Mouse (Mus musculus) frontal cortex, adult 2 months (tissue): ENCODE measurements at regions not wholly inside any gene's neighbourhood (a gene's known extent, or its start where the extent isn't known, plus 50 kb on each side); places are given as distances from the start of the nearest gene placed in this dataset.
"Not testable (repeated sequence)": the region's sequence is repeated elsewhere in the genome, so short reads cannot be mapped to it uniquely, and the experiment has no call there.

Experiments
- DNase-seq, 2 experiments: peaks; one replicate each; pipeline ENCODE4 v3.0.0; 2022; ENCODE audit warnings: low spot score in 1 of 2; ENCODE audit errors: extremely low spot score in 1 of 2

GRCm38 (mm10) chr11:16559001-16559699 lies 50.9 kb upstream of the Sec61g start:
- no peak for DNase-seq

DNA sequence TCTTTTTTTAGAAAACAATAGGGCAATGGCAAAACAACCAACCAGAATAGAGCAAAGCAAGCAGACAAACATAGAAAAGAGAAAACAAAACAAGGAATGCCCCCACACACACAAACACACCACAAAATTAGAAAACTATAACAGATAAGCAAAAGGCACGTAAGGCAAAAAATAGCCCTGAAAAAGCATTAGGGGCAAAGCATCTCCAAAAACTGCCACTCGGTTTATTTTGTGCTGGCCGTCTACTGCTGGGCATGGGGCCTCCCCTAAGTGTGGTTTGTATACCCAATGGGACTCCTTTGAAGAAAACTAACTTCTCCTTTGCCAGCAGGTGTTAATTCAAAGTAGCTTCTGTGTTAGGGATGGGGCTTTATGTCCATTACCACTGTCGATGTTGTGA lies 53.4 kb upstream of the Sec61g start:
- no peak for DNase-seq

DNA sequence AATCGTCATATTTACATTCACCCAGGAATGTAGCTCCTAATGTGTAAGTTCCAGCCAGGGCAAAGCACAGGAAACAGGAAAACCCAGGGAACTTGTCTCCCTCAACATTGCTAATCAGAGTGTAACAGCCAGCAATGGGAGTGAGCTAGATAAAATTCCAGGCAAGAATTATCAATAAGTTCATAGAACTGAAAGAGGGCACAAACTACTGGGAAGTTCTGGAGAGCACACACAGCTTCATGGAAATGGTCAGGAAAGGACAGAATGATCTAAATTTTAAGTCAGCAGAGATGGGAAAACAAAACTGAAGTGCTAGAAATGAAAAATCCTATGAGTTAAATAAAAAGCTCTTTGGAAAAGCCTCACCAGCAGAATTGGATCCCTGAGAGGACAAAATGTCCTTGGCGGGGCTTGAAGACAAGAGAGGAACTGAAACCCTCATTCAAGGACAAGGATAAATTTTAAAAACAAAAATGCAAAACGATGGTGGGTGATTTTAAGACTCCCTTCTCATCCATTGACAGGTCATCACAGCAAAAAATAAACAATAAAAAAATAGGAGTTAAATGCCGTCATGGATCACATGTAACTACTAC lies 80.9 kb upstream of the Sec61g start:
- DNase-seq = no peak

DNA sequence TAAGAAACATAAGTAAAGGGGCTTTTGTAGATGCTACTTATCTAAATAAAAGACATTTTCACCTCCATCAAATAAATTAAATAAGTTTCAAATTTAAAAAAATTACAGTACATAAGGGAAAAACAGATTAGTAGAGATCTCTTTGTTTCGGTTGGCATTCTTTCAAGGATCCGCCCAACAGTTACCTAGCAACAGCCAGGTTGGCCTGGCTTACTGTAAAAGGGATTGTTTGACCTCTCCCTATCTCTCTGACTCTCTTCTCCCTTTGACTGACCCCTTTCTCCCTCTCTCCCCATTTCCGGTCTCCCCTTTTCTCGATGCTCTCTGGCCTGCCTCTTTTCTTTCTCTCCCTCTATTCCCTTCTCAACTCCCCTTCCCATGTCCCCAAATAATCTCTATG lies 82.3 kb upstream of the Sec61g start:
- DNase-seq = no peak

DNA sequence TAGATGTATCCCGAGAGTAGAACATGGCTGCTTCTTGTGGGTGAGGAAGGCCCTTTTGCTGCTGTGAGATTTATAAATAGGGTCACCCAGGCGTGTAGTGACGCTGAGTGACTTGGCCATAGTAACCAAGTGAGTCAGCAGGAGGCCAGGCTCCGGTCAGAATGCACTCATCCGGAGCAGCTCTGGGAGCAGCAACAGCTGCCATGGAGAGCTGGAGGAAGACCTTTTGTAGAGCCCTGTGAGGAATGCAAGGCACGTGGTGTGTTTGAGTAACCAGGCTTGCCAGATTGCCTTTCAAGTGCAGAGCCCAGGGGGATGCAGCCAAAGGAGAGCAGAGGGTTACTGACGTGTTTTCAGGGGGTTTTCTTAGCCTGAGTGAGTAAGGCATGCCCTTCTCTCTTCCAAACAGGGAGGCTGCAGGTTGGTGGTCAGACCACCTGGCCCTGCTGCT lies 83.2 kb upstream of the Sec61g start:
- DNase-seq = peak; percentile 56

DNA sequence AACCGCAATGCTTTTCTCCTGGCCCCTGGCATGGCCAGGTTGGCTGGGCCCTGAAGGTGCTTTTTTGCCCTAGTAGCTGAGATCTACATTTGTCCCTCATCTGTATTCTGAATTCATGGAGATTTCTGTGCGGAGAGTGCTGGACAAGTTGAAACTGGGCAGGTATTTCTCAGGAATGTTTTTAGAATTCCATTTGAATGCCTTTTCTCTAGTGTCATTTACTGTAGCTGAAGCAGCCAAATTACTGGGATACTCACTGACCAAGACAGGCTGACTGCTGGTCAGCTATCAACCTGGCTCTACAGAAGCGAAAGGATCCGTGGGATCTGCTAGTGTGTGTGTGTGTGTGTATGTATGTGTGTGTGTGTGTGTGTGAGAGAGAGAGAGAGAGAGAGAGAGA lies 83.7 kb upstream of the Sec61g start:
- DNase-seq = no peak

DNA sequence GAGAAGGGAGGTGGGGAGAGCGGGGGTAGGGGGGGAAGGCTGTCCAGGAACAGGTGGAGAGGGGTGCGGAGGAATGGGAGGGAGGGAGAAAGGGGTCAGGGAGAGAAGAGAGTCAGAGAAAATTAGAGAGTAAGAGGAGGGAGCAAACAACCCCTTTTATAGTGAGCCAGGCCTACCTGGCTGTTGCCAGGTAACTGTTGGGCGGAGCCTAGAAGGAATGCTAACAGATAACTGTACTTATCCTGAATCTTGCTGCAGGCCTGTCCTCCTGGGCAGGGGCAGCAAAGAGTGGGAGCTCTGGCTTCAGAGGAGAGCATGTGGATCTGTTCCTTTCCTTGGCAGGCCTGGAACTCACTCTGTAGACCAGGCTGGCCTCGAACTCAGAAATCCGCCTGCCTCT lies 84.5 kb upstream of the Sec61g start:
- no peak for DNase-seq

- no peak for DNase-seq
Measured at GRCm38 (mm10) chr11:16594832-16595231, 86.5 kb upstream of the Sec61g start.

- DNase-seq = peak in 1 of 2 experiments; percentile 13
Measured at GRCm38 (mm10) chr11:16597038-16597830, 89.0 kb upstream of the Sec61g start.

DNA sequence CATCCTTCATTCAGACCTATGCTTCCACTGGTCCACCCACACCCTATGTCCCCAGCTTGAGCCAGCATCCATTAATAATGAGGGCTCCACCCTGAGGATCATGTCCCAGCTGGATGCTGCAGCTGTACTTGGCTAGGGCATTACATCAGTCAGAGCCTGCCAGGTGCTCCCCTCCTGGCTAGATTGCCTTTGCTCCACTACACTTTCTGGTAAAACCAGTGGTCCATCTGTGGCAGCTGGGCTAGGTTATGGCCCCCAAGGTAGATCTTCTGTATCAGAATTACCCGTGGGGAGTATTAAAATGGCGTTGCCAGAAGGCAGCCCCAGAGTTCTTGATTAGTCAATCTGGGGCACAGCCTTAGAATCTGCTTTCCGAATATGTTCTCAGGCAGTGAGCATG lies 94.7 kb upstream of the Sec61g start:
- DNase-seq = no peak

- no peak for DNase-seq
Measured at GRCm38 (mm10) chr11:16606435-16607214, 98.3 kb upstream of the Sec61g start.

GRCm38 (mm10) chr11:16607900-16608422 lies 99.7 kb upstream of the Sec61g start:
- not testable (repeated sequence) for DNase-seq

DNA sequence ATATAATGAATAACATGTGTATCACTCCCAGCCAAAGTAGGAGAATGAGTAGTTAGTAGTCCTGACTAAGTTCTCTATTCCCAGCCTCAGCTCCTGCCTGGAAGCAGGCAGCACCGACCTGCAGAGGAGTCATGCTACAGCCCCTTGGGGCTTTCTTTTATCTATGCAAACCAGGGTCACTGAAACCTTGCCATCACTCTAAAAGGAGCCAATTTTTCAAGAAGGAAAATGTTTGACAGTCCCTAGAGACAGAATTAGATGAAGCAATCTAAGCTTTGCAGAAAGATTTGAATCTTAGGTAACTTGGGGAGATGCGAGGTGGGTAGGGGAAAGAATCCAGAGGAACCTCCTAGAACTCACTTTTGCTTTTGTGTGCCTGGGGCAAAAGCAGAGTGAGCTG lies 103.5 kb upstream of the Sec61g start:
- no peak for DNase-seq

DNA sequence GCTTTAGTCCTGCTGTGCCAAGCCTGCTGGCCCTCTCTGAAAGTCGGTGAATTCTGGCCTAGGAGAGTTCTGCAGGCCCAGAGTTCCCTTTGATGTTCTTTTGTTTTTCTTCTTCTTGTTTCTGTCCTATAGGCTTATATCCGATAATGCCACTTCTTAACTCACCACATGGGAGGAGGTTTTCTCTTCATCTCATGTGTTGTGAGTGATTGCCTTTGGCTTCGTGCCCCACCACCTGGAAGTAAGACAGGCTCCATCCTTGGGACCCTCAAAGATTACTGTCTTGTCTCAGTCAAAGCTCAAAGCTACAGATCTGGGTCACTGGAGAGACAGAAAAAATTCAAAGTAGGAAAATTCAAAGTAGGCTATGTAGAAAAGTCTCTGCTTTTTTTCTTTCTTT lies 104.2 kb upstream of the Sec61g start:
- DNase-seq = no peak

- no peak for DNase-seq
Measured at GRCm38 (mm10) chr11:16619736-16620135, 111.5 kb upstream of the Sec61g start.

DNA sequence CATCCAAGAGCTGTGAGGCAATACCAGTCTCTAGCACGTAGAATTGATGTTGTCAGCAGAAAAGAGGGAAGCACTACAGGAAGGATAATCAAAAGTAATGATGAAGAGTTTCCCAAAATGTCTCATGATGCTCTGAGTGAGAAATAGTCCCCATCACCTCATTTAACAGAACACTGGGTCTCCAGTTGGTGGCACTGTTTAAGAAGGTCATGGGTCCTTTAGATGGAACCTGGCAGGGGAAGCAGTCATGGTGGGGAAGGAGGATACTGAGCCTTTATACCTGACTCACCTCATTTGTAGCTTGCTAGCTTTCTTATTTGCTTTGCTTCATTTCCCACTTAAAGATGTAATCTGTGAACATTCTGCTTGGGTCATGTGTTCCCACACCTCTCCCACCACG lies 115.4 kb upstream of the Sec61g start:
- DNase-seq = no peak

- DNase-seq = peak in 1 of 2 experiments; percentile 0
Measured at GRCm38 (mm10) chr11:16627294-16628085, 119.2 kb upstream of the Sec61g start.

DNA sequence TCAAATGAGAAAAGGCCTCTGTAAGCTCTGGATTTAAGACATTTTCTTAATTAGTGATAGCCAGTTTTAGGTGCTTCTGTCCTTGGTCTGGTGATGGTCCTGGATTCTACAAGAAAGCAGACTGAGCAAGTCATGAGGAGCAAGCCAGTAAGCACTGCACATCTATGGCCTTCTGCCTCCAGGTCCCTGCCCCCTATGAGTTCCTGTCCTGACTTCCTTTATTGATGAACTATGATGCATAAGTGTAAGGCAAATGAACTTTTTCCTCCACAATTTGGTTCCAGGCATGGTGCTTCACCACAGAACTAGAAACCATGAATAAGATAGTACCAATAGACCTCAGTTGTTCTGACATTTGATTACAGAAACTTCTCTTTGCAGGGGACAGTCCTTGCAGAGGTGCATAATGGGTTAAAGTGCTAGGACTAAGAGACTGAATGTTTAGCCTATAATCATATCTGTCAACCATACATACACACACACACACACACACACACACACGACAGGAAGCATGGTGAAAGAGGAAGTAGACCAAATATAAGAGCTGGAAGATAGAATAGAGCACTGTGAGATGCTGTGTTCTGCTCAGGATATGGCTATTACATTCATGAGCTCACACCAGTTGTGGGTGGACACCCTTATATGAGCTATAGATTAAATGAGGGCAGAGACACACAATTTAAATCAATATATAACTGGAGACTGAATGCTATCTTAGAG lies 121.3 kb upstream of the Sec61g start:
- DNase-seq = no peak

- DNase-seq = not testable (repeated sequence)
Measured at GRCm38 (mm10) chr11:16635796-16636195, 116.2 kb upstream of the Egfr start.
